Mouse (Mus musculus) kidney, postnatal 25 days (tissue): ENCODE measurements at regions not wholly inside any gene's neighbourhood (a gene's known extent, or its start where the extent isn't known, plus 50 kb on each side); places are given as distances from the start of the nearest gene placed in this dataset.

Experiments used
- DNase-seq, 2 experiments: peaks; one replicate each; pipeline ENCODE4 v3.0.0; 2021; ENCODE audit warnings: mixed read lengths in 2 of 2

DNA sequence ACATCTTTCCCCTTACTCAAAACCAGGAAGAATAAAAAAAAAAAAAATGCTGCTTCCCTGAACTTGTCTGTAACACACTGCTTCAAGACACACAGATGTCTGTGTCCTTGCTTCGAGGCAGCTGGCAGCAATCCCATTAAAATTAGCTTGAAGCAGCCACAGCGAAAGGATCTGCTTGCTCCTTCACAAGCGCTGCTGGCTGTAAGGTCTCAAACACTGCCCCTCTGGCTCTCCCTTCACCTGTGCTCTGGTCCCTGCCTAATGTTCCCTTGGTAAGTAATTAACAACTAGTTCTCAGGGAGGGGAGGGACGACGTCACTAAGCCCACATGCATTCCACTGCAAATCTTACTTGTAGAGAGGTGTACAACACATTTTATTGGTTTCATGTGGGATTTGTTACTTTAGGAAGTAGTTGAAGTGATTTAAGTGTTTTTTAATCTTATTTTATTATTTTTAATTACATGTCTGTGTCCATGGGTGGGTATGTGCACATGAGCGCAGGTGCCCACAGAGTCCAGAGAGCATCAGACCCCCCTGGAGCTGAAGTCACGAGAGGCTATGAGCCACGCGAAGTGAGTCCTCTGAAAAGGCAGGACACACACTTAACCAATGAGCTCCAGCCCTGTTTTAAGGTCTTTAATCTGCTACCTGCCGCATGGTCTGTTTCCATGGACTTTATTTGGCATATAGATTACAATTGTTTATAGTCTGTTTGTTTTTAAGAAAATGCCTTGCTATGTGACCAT, 61.1 kb upstream of the Cers6 start:
- DNase-seq, result peak; percentile 52 to 78

DNA sequence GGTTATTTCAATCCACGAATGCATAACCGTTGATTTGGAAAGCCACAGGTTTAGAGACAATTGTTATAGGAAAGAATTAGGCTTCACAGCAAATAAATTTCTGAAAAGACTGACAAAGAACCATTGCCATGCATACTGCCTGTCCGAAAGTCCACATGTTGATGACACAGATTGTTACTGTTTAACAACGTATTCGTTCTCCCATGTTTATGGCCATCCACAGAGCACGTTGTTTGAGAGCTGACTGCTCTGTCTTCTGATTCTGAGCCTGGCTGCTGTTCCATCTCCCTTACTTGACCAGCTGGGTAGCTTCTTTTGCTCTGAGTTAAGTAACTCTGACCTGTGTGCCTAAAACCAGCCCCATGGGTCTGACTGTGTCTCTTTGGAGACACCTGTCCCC, 57.1 kb upstream of the Cers6 start:
- DNase-seq, result no peak

DNA sequence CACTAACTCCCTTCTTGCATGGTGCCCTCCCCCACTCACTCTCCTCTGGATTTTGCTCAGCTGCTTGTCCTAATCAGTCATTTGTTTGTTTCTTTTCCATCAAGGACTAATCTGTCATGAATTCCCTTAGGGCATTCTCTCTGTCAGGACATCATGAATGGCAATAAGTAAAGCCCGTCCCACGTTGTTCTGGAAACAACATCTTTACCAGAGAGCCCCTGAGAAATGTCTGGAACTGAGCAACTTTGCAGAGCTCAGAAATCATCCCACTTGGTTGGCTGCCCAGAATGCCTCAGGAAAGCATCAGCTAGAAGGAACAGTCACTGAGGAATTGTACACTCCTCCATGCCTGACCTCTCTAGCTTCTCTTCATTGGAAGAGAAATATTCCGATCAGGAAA, 55.4 kb upstream of the Cers6 start:
- DNase-seq, result peak in 1 of 2 experiments; percentile 37

DNA sequence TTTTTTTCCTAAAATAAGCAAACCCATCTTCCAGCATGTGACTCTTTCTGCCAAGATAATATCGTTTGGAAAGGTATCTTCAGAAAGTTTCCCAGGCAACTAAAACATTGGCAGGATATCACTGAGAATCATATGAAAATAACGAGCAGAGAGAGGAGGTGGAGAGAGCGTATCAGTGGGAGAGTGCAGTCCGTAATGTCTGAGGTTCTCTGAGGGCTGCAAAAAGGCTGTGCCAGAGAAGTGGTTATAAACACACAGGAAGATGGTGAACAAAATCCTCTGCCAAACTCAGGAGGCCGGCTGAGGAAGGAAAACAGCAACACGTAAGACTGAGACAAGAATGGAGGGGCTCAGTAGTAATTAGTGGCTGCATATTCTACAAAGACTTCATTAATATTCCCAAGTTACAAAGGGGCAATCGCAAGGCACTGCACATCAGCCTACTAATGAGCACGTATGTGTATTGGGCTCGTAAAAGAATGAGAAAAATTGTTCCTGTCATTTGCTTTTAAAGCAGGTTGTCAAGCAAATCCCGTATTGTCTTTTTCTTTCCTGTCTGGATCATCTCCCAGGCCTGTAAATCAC, 54.8 kb upstream of the Cers6 start:
- DNase-seq, result no peak
